Mouse (Mus musculus): ENCODE results near the gene Msrb1. TPM values are rescaled to one million over a fixed set of nuclear protein-coding genes. Genes with fewer than 3 reads are reported as not detected.
A peak's percentile ranks its signal among the peaks of the same experiment; 100 is the strongest.

The Msrb1 gene
- polyA plus RNA-seq (2014; fragmentation: Nextera tagmentation; extraction: Ambion mirVana) = 26.8 and 27.2 TPM in 2 replicates

- Histone ChIP-seq H3K4me1 (ENCODE audit: control insufficient read depth in 2 of 2, insufficient read depth in 2 of 2, low read length in 2 of 2) (peaks cover 13 to 25% of the 10 kb centered on the region in 2 experiments), H3K9ac (ENCODE audit: low read length) (peak within 1 kb of the TSS; percentile 84), H3K27me3 (ENCODE audit: control insufficient read depth, insufficient read depth, low read length) (no peaks in the 10 kb centered on the region), H3K9me3 (ENCODE audit: control insufficient read depth, low read length) (no peaks in the 10 kb centered on the region), H3K27ac (replicated peaks in 1 of 2; ENCODE audit: control insufficient read depth in 1 of 2, insufficient read depth in 1 of 2, low read depth in 2 of 2, low read length in 2 of 2) (peak within 1 kb of the TSS; percentile 54 to 75), H3K36me3 (ENCODE audit: control insufficient read depth, insufficient read depth, low read length) (peaks cover 15% of the 10 kb centered on the region), H3K4me2 (ENCODE audit: low read length) (peak within 1 kb of the TSS; percentile 93), H3K4me3 (ENCODE audit: control insufficient read depth in 1 of 2, insufficient read depth in 1 of 2, low read depth in 1 of 2, low read length in 2 of 2) (peak within 1 kb of the TSS; percentile 70 to 94)
- ATAC-seq (ENCODE audit: insufficient number of reproducible peaks, insufficient read depth, low FRiP score, low read depth) = peak; percentile 95
- under 1% methylated on average over 29 of the region's 29 CpGs for WGBS
These were observed at the start of gene Msrb1 for GRCm38 (mm10) chr17:24736330-24737051. Msrb1 (plus strand) TSS chr17:24736642.

GRCm38 (mm10) chr17:24687146-24687595 is 49.3 kb upstream of the Msrb1 start:
- H3K27me3 ChIP-seq (ENCODE audit: control insufficient read depth, insufficient read depth, low read length) = peaks cover 45% of the 10 kb centered on the region
- WGBS = 2% methylated on average over 23 of the region's 25 CpGs
- no peak overlapping the region for H3K27ac ChIP-seq (replicated peaks in 1 of 2; ENCODE audit: control insufficient read depth in 1 of 2, insufficient read depth in 1 of 2, low read depth in 2 of 2, low read length in 2 of 2)

GRCm38 (mm10) chr17:24687599-24687998 is 48.8 kb upstream of the Msrb1 start:
- Histone ChIP-seq H3K4me2 (ENCODE audit: low read length) (peak overlapping the region; percentile 62), H3K27me3 (ENCODE audit: control insufficient read depth, insufficient read depth, low read length) (peaks cover 45% of the 10 kb centered on the region), H3K4me1 (ENCODE audit: control insufficient read depth in 2 of 2, insufficient read depth in 2 of 2, low read length in 2 of 2) (peaks cover 6 to 16% of the 10 kb centered on the region in 2 experiments; a peak in 3 of 4 replicates), H3K4me3 (ENCODE audit: control insufficient read depth in 1 of 2, insufficient read depth in 1 of 2, low read depth in 1 of 2, low read length in 2 of 2) (peak overlapping the region; percentile 30 to 35), H3K9ac (ENCODE audit: low read length) (peak overlapping the region; percentile 38; the same call in 1 of the 2 replicates), H3K36me3 (ENCODE audit: control insufficient read depth, insufficient read depth, low read length) (peaks cover 8% of the 10 kb centered on the region), H3K9me3 (ENCODE audit: control insufficient read depth, low read length) (no peaks in the 10 kb centered on the region), H3K27ac (replicated peaks in 1 of 2; ENCODE audit: control insufficient read depth in 1 of 2, insufficient read depth in 1 of 2, low read depth in 2 of 2, low read length in 2 of 2) (no peak overlapping the region)
- ATAC-seq (ENCODE audit: insufficient number of reproducible peaks, insufficient read depth, low FRiP score, low read depth) = no peak
- 21% methylated on average over 23 of the region's 23 CpGs for WGBS

More at GRCm38 (mm10) chr17:24687146-24687595, 49.3 kb upstream of the Msrb1 start:
- Histone ChIP-seq H3K9me3 (ENCODE audit: control insufficient read depth, low read length) (no peaks in the 10 kb centered on the region), H3K4me1 (ENCODE audit: control insufficient read depth in 2 of 2, insufficient read depth in 2 of 2, low read length in 2 of 2) (peaks cover 6 to 16% of the 10 kb centered on the region in 2 experiments; a peak in 3 of 4 replicates), H3K36me3 (ENCODE audit: control insufficient read depth, insufficient read depth, low read length) (peaks cover 8% of the 10 kb centered on the region), H3K4me2 (ENCODE audit: low read length) (peak overlapping the region; percentile 62), H3K4me3 (ENCODE audit: control insufficient read depth in 1 of 2, insufficient read depth in 1 of 2, low read depth in 1 of 2, low read length in 2 of 2) (peak overlapping the region; percentile 30 to 35), H3K9ac (ENCODE audit: low read length) (peak overlapping the region; percentile 38; the same call in 1 of the 2 replicates)
- ATAC-seq (ENCODE audit: insufficient number of reproducible peaks, insufficient read depth, low FRiP score, low read depth) = peak; percentile 37; the same call in 1 of the 2 replicates

GRCm38 (mm10) chr17:24689251-24690081 is 47.0 kb upstream of the Msrb1 start, which contains the start of gene Syngr3:
Syngr3 (minus strand) TSS chr17:24689955.
- no peak for ATAC-seq (ENCODE audit: insufficient number of reproducible peaks, insufficient read depth, low FRiP score, low read depth)
- H3K9ac ChIP-seq (ENCODE audit: low read length) = peak within 1 kb of the TSS; percentile 59
- under 1% methylated on average over 54 of the region's 55 CpGs for WGBS
- peaks cover 6 to 16% of the 10 kb centered on the region in 2 experiments; a peak in 3 of 4 replicates for H3K4me1 ChIP-seq (ENCODE audit: control insufficient read depth in 2 of 2, insufficient read depth in 2 of 2, low read length in 2 of 2)
- H3K27ac ChIP-seq (replicated peaks in 1 of 2; ENCODE audit: control insufficient read depth in 1 of 2, insufficient read depth in 1 of 2, low read depth in 2 of 2, low read length in 2 of 2) = no peak within 1 kb of the TSS
- H3K4me2 ChIP-seq (ENCODE audit: low read length) = peak within 1 kb of the TSS; percentile 86
- peak within 1 kb of the TSS; percentile 50 to 56 for H3K4me3 ChIP-seq (ENCODE audit: control insufficient read depth in 1 of 2, insufficient read depth in 1 of 2, low read depth in 1 of 2, low read length in 2 of 2)
- peaks cover 22% of the 10 kb centered on the region for H3K36me3 ChIP-seq (ENCODE audit: control insufficient read depth, insufficient read depth, low read length)
- H3K27me3 ChIP-seq (ENCODE audit: control insufficient read depth, insufficient read depth, low read length) = peaks cover 45% of the 10 kb centered on the region
- H3K9me3 ChIP-seq (ENCODE audit: control insufficient read depth, low read length) = no peaks in the 10 kb centered on the region

- Histone ChIP-seq H3K9ac (ENCODE audit: low read length) (no peak overlapping the region), H3K36me3 (ENCODE audit: control insufficient read depth, insufficient read depth, low read length) (peaks cover 23% of the 10 kb centered on the region), H3K4me1 (ENCODE audit: control insufficient read depth in 2 of 2, insufficient read depth in 2 of 2, low read length in 2 of 2) (peaks cover 3 to 25% of the 10 kb centered on the region in 2 experiments; a peak in 3 of 4 replicates), H3K9me3 (ENCODE audit: control insufficient read depth, low read length) (no peaks in the 10 kb centered on the region), H3K27me3 (ENCODE audit: control insufficient read depth, insufficient read depth, low read length) (peaks cover 38% of the 10 kb centered on the region), H3K27ac (replicated peaks in 1 of 2; ENCODE audit: control insufficient read depth in 1 of 2, insufficient read depth in 1 of 2, low read depth in 2 of 2, low read length in 2 of 2) (no peak overlapping the region), H3K4me3 (ENCODE audit: control insufficient read depth in 1 of 2, insufficient read depth in 1 of 2, low read depth in 1 of 2, low read length in 2 of 2) (no peak overlapping the region), H3K4me2 (ENCODE audit: low read length) (no peak overlapping the region)
- 81% methylated on average over 5 of the region's 5 CpGs for WGBS
- no peak for ATAC-seq (ENCODE audit: insufficient number of reproducible peaks, insufficient read depth, low FRiP score, low read depth)
These were observed 44.1 kb upstream of the Msrb1 start for GRCm38 (mm10) chr17:24692385-24692784.

- Histone ChIP-seq H3K36me3 (ENCODE audit: control insufficient read depth, insufficient read depth, low read length) (peaks cover 36% of the 10 kb centered on the region), H3K4me3 (ENCODE audit: control insufficient read depth in 1 of 2, insufficient read depth in 1 of 2, low read depth in 1 of 2, low read length in 2 of 2) (peak overlapping the region; percentile 87 to 96), H3K4me2 (ENCODE audit: low read length) (peak overlapping the region; percentile 85), H3K27ac (replicated peaks in 1 of 2; ENCODE audit: control insufficient read depth in 1 of 2, insufficient read depth in 1 of 2, low read depth in 2 of 2, low read length in 2 of 2) (peak overlapping the region; percentile 70 to 82), H3K9ac (ENCODE audit: low read length) (peak overlapping the region; percentile 91), H3K4me1 (ENCODE audit: control insufficient read depth in 2 of 2, insufficient read depth in 2 of 2, low read length in 2 of 2) (peaks cover 2 to 12% of the 10 kb centered on the region in 2 experiments; a peak in 3 of 4 replicates), H3K9me3 (ENCODE audit: control insufficient read depth, low read length) (no peaks in the 10 kb centered on the region), H3K27me3 (ENCODE audit: control insufficient read depth, insufficient read depth, low read length) (peaks cover 7% of the 10 kb centered on the region)
- peak; percentile 6; the same call in 1 of the 2 replicates for ATAC-seq (ENCODE audit: insufficient number of reproducible peaks, insufficient read depth, low FRiP score, low read depth)
- WGBS = 8% methylated on average over 47 of the region's 51 CpGs
These were observed 41.0 kb upstream of the Msrb1 start for GRCm38 (mm10) chr17:24695326-24696010.

Data from heart, embryonic 14.5 days (tissue).